Mouse (Mus musculus) G1E (cell line): ENCODE measurements at regions not wholly inside any gene's neighbourhood (a gene's known extent, or its start where the extent isn't known, plus 50 kb on each side); places are given as distances from the start of the nearest gene placed in this dataset.

ENCODE experiments used
- CTCF ChIP-seq: IDR thresholded peaks from 2 replicates; pipeline ENCODE4 v1.5.1; 2012; ENCODE audit warnings: low read depth, low read length, inconsistent platforms, mixed read lengths
- POLR2AphosphoS5 ChIP-seq: IDR thresholded peaks from 2 replicates; pipeline ENCODE4 v1.6.1; 2012; ENCODE audit warnings: low read depth, low read length, inconsistent platforms; ENCODE audit not compliant: insufficient replicate concordance
- TAL1 ChIP-seq: conservative IDR thresholded peaks from 2 replicates; pipeline ENCODE4 v1.6.1; 2012; ENCODE audit warnings: low read depth, low read length, inconsistent platforms, mixed read lengths

- TF ChIP-seq CTCF, result no peak
- TF ChIP-seq POLR2AphosphoS5, result no peak
- no peak for TF ChIP-seq TAL1
Measured at GRCm38 (mm10) chr14:104114986-104115951, 271.1 kb upstream of the Ednrb start.
